Mouse (Mus musculus): ENCODE data around the gene Scnn1a. TPM values are rescaled to one million over a fixed set of nuclear protein-coding genes. Genes with fewer than 3 reads are reported as not detected.

Gene Scnn1a
- polyA plus RNA-seq, 1 experiment from 2014 or later: 1.1 TPM

DNA sequence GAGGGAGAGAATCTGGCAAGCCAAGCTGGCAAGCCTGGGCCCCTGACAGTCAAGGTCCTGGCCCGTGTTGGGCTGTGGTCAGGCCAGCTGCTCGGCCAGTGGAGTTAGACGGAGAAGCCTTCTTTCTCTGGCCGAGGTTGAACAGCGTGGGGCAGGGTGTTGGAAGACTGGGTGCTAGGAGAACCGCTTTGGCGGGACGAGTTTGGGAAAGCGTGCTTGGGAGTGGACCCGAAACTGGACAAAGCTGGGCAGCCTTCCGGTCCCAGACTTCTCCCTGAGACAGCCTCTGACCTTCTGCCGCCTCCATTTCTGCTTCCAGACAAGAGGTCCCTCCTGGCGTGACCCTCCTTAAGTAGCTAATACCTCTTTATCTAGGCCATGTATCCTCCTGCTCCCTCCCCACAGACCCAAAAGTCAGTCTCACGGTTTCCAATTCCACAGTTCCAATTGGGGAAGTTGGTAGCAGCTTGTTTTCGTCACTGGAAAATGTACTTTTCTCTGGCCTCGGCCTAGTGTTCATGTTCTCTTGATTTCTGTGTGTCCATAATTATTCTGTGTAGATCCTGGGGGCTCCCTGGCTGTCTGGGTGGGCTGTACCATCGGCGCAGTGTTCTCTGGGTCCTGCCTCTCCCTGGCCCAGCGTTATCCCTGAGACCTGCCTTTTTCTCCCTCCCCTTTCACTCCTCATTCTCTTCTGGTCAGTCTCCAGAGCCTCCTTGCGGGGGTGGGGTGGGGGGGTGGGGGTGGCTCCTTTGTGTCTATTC is 30.0 kb downstream of the Scnn1a start:
- no peaks in the 10 kb centered on the region for H3K9me3 ChIP-seq (ENCODE audit: low read length)
- peak; percentile 36 for DNase-seq
- peak overlapping the region; percentile 92 for H3K9ac ChIP-seq (replicated peaks)
- H3K4me2 ChIP-seq (ENCODE audit: low read depth, low read length): peak overlapping the region; percentile 88
- TF ChIP-seq CTCF (IDR thresholded peaks at IDR 0.05; ENCODE audit: low read depth): no peak
- TF ChIP-seq EP300 (IDR thresholded peaks at IDR 0.05; ENCODE audit: low read depth): no peak
- H3K27ac ChIP-seq (ENCODE audit: low read depth): peak overlapping the region; percentile 97
- no peak for ATAC-seq
- WGBS (ENCODE audit: insufficient replicate concordance): 4% methylated on average over 20 of the region's 20 CpGs
- H3K4me3 ChIP-seq (ENCODE audit: low read depth, low read length): peak overlapping the region; percentile 67
- H3K4me1 ChIP-seq (ENCODE audit: insufficient read depth): peaks cover 59% of the 10 kb centered on the region
- no peaks in the 10 kb centered on the region; the same call in 1 of the 2 replicates for H3K36me3 ChIP-seq (replicated peaks; ENCODE audit: insufficient read depth, low read length)
- H3K27me3 ChIP-seq (ENCODE audit: insufficient read depth, low read length): no peaks in the 10 kb centered on the region

DNA sequence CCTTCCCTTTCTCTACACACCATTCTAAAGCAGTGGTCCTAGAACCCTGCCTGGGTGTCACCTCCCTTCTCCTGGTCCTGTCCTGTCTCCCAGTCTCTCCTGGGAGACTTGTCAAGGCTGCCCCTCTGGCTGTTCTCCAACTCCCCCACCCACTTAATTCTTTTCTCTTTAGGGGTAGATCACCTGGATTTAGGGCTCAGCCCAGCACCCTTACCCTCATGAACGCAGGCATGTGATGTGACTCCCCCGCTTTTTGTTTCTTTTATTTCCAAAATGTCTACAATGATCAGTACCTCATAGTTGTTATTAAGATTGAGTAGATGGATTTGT is 30.5 kb downstream of the Scnn1a start:
- peak overlapping the region; percentile 88 for H3K4me2 ChIP-seq (ENCODE audit: low read depth, low read length)
- H3K27me3 ChIP-seq (ENCODE audit: insufficient read depth, low read length): no peaks in the 10 kb centered on the region
- H3K4me1 ChIP-seq (ENCODE audit: insufficient read depth): peaks cover 59% of the 10 kb centered on the region
- H3K4me3 ChIP-seq (ENCODE audit: low read depth, low read length): peak overlapping the region; percentile 67
- H3K9ac ChIP-seq (replicated peaks): peak overlapping the region; percentile 92
- DNase-seq (no peak), ATAC-seq (no peak)
- no peak for TF ChIP-seq EP300 (IDR thresholded peaks at IDR 0.05; ENCODE audit: low read depth)
- TF ChIP-seq CTCF (IDR thresholded peaks at IDR 0.05; ENCODE audit: low read depth): no peak
- no peaks in the 10 kb centered on the region; the same call in 1 of the 2 replicates for H3K36me3 ChIP-seq (replicated peaks; ENCODE audit: insufficient read depth, low read length)
- no peaks in the 10 kb centered on the region for H3K9me3 ChIP-seq (ENCODE audit: low read length)
- peak overlapping the region; percentile 97 for H3K27ac ChIP-seq (ENCODE audit: low read depth)
- 60% methylated on average over 2 of the region's 2 CpGs for WGBS (ENCODE audit: insufficient replicate concordance)

DNA sequence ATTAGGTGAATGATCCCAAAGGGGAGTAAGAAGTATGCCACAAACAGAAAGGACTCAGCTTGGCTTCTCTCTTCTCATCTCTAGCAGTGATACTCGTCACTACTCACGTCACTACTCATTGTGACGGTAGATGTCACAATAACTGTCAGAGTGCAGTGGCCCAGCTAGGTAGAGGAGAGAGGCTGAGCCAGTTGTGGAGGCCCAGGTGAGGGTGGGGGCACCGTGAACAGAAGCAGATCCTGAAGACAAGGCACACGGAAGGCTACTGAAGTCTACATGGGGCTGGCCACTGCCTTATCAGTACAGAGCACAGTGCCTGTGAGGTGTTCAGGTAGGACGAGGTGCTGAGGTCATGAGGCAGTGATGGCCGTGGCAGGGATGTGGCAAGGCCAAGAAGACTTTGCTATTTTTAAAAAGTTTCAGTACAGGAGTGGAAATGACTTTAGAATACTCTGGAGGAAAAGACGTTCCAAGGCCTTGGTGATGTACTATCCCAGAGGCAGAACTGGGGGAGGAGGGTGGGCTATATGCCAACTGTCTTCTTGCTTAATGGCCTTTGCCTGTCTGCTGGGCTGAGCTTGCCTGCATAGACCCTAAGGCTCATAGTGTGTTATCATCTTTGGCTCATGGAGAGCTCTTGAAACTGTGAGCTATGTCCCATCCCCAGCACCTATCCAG is 31.0 kb downstream of the Scnn1a start:
- 31% methylated on average over 8 of the region's 8 CpGs for WGBS (ENCODE audit: insufficient replicate concordance)
- peak overlapping the region; percentile 88 for H3K4me2 ChIP-seq (ENCODE audit: low read depth, low read length)
- H3K9me3 ChIP-seq (ENCODE audit: low read length): no peaks in the 10 kb centered on the region
- peaks cover 53% of the 10 kb centered on the region for H3K4me1 ChIP-seq (ENCODE audit: insufficient read depth)
- H3K27ac ChIP-seq (ENCODE audit: low read depth): peak overlapping the region; percentile 97
- peak overlapping the region; percentile 67 for H3K4me3 ChIP-seq (ENCODE audit: low read depth, low read length)
- DNase-seq: peak; percentile 57
- TF ChIP-seq EP300 (IDR thresholded peaks at IDR 0.05; ENCODE audit: low read depth) (no peak), CTCF (IDR thresholded peaks at IDR 0.05; ENCODE audit: low read depth) (no peak)
- peak overlapping the region; percentile 92 for H3K9ac ChIP-seq (replicated peaks)
- ATAC-seq: peak; percentile 49
- H3K36me3 ChIP-seq (replicated peaks; ENCODE audit: insufficient read depth, low read length): no peaks in the 10 kb centered on the region; the same call in 1 of the 2 replicates
- H3K27me3 ChIP-seq (ENCODE audit: insufficient read depth, low read length): no peaks in the 10 kb centered on the region

DNA sequence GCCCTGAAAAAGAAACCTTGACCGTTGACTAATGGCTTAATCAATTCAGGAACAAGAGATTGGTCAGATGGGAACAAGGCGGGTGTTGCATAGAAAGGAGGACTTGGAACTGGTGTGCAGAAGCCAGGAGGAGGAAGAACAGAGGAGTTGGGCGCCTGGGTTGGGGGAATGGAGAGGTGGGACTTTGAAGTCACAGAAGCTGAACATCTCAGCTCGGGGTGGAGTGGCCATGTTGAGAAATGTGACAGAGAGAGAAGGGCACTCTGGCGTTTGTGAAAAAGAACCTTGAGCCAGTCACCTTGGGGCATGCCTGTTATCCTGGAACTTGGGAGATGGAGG is 31.6 kb downstream of the Scnn1a start:
- H3K27me3 ChIP-seq (ENCODE audit: insufficient read depth, low read length): no peaks in the 10 kb centered on the region
- peak overlapping the region; percentile 88 for H3K4me2 ChIP-seq (ENCODE audit: low read depth, low read length)
- ATAC-seq: no peak
- TF ChIP-seq EP300 (IDR thresholded peaks at IDR 0.05; ENCODE audit: low read depth) (no peak), CTCF (IDR thresholded peaks at IDR 0.05; ENCODE audit: low read depth) (no peak)
- 40% methylated on average over 5 of the region's 5 CpGs for WGBS (ENCODE audit: insufficient replicate concordance)
- H3K4me1 ChIP-seq (ENCODE audit: insufficient read depth): peaks cover 52% of the 10 kb centered on the region
- H3K36me3 ChIP-seq (replicated peaks; ENCODE audit: insufficient read depth, low read length): peaks cover under 1% of the 10 kb centered on the region
- H3K9ac ChIP-seq (replicated peaks): peak overlapping the region; percentile 30
- H3K27ac ChIP-seq (ENCODE audit: low read depth): peak overlapping the region; percentile 97; the same call in 1 of the 2 replicates
- no peaks in the 10 kb centered on the region for H3K9me3 ChIP-seq (ENCODE audit: low read length)
- H3K4me3 ChIP-seq (ENCODE audit: low read depth, low read length): peak overlapping the region; percentile 67
- no peak for DNase-seq

DNA sequence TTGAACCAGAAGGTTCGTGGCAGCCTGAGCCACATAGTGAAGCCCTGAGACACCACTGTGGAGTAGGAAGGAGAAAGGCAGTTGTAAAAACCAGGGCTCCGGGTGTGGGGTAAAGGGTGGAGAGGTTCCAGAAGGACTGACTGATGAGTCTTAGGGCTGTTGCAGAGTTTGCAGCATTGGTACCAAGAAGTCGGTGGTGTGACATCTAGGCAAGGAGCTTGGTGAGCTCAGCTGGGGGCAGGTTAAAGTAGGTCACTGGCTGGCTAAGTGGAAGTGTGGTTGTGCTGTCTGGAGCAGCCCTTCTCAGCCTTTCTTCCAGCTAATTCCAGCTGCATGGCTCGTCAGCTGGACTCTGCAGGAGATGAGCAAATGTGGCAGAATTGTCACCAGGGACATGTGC is 32.4 kb downstream of the Scnn1a start:
- ATAC-seq (no peak), DNase-seq (no peak)
- WGBS (ENCODE audit: insufficient replicate concordance): 30% methylated on average over 4 of the region's 4 CpGs
- Histone ChIP-seq H3K4me3 (ENCODE audit: low read depth, low read length) (peak overlapping the region; percentile 17; the same call in 1 of the 2 replicates), H3K9ac (replicated peaks) (no peak overlapping the region), H3K4me1 (ENCODE audit: insufficient read depth) (peaks cover 52% of the 10 kb centered on the region), H3K4me2 (ENCODE audit: low read depth, low read length) (peak overlapping the region; percentile 88), H3K27me3 (ENCODE audit: insufficient read depth, low read length) (no peaks in the 10 kb centered on the region), H3K27ac (ENCODE audit: low read depth) (0 out of 2 replicates have a peak overlapping the region, but pooled peaks have one; percentile 30), H3K36me3 (replicated peaks; ENCODE audit: insufficient read depth, low read length) (peaks cover 8% of the 10 kb centered on the region), H3K9me3 (ENCODE audit: low read length) (no peaks in the 10 kb centered on the region)
- no peak for TF ChIP-seq EP300 (IDR thresholded peaks at IDR 0.05; ENCODE audit: low read depth)
- TF ChIP-seq CTCF (IDR thresholded peaks at IDR 0.05; ENCODE audit: low read depth): no peak

DNA sequence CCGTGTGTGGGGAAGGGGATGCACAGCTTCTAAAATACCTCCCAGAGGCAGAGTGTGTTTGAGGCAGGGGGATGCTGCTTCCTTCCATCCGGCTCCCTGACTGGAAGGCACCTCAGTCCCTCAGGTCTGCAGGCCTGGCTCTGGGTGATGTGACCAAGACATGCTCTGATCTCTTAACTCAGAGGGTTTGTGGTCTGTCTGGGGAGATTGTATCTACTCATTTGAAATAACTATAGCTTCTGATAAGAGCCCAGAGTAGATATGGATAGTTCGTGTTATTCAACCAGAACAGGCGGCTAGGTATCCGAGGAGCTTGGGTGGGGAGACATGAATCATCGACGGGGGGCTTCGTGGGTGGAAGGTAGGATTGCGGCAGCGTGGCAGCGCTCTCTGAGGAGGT is 32.8 kb downstream of the Scnn1a start:
- Histone ChIP-seq H3K9ac (replicated peaks) (no peak overlapping the region), H3K27ac (ENCODE audit: low read depth) (peak overlapping the region; percentile 82; the same call in 1 of the 2 replicates), H3K4me1 (ENCODE audit: insufficient read depth) (peaks cover 52% of the 10 kb centered on the region), H3K9me3 (ENCODE audit: low read length) (no peaks in the 10 kb centered on the region), H3K4me2 (ENCODE audit: low read depth, low read length) (peak overlapping the region; percentile 88), H3K4me3 (ENCODE audit: low read depth, low read length) (peak overlapping the region; percentile 17; the same call in 1 of the 2 replicates), H3K27me3 (ENCODE audit: insufficient read depth, low read length) (no peaks in the 10 kb centered on the region), H3K36me3 (replicated peaks; ENCODE audit: insufficient read depth, low read length) (peaks cover 12% of the 10 kb centered on the region)
- DNase-seq (no peak), ATAC-seq (no peak)
- TF ChIP-seq EP300 (IDR thresholded peaks at IDR 0.05; ENCODE audit: low read depth) (no peak), CTCF (IDR thresholded peaks at IDR 0.05; ENCODE audit: low read depth) (no peak)
- WGBS (ENCODE audit: insufficient replicate concordance): 37% methylated on average over 11 of the region's 11 CpGs

Measured in liver, postnatal 0 days (tissue).